Mouse (Mus musculus) G1E (cell line): ENCODE measurements around the gene Simc1. TPM values are rescaled to one million over a fixed set of nuclear protein-coding genes. Genes with fewer than 3 reads are reported as not detected.
"Not testable (repeated sequence)": the region's sequence is repeated elsewhere in the genome, so short reads cannot be mapped to it uniquely, and the experiment has no call there.

ENCODE experiments used
- ATAC-seq: 2 replicates; pipeline ENCODE4 v1.8.0; 2016; ENCODE audit warnings: mild to moderate bottlenecking; ENCODE audit not compliant: insufficient number of reproducible peaks, poor library complexity, low FRiP score, severe bottlenecking; ENCODE audit errors: extremely low read depth
- DNase-seq: peaks from one replicate; pipeline ENCODE4 v3.0.0; 2012; ENCODE audit warnings: low spot score
- H3K27me3 ChIP-seq: 2 replicates; pipeline ENCODE4 v1.6.1; 2012; ENCODE audit warnings: mild to moderate bottlenecking, low read length, inconsistent platforms; ENCODE audit not compliant: insufficient read depth
- H3K36me3 ChIP-seq: replicated peaks from 2 replicates; pipeline ENCODE3; 2012; ENCODE audit warnings: mild to moderate bottlenecking, inconsistent platforms
- H3K4me1 ChIP-seq: 2 replicates; pipeline ENCODE4 v1.6.1; 2012; ENCODE audit warnings: low read depth, low read length, inconsistent platforms, mixed read lengths; ENCODE audit not compliant: insufficient read depth
- H3K4me3 ChIP-seq: 2 replicates; pipeline ENCODE4 v1.5.1; 2012; ENCODE audit warnings: low read depth, mild to moderate bottlenecking, inconsistent platforms, low read length, moderate library complexity, mixed read lengths
- H3K9me3 ChIP-seq: replicated peaks from 2 replicates; pipeline ENCODE4 v1.6.1; 2012; ENCODE audit warnings: inconsistent platforms
- CTCF ChIP-seq: IDR thresholded peaks from 2 replicates; pipeline ENCODE4 v1.5.1; 2012; ENCODE audit warnings: low read depth, low read length, inconsistent platforms, mixed read lengths
- GATA1 ChIP-seq: IDR thresholded peaks from 2 replicates; pipeline ENCODE4 v1.6.1; 2012; ENCODE audit warnings: borderline replicate concordance, low read length, inconsistent platforms, mixed read lengths
- GATA2 ChIP-seq: IDR thresholded peaks from 2 replicates; pipeline ENCODE4 v1.6.1; 2012; ENCODE audit warnings: low read depth, low read length, inconsistent platforms, borderline replicate concordance
- POLR2AphosphoS5 ChIP-seq: IDR thresholded peaks from 2 replicates; pipeline ENCODE4 v1.6.1; 2012; ENCODE audit warnings: low read depth, low read length, inconsistent platforms; ENCODE audit not compliant: insufficient replicate concordance
- TAL1 ChIP-seq: conservative IDR thresholded peaks from 2 replicates; pipeline ENCODE4 v1.6.1; 2012; ENCODE audit warnings: low read depth, low read length, inconsistent platforms, mixed read lengths
- polyA plus RNA-seq: library from polyadenylated mRNA; stranded (reverse); fragments of >175 nt; gene quantifications from 2 replicates; pipeline ENCODE4 v1.2.3, GENCODE M21; 2012
- total RNA-seq, 2 experiments: library from RNA; stranded (forward) in 1 of 2; stranded (reverse) in 1 of 2; fragments of 200-1000 nt in 1 of 2; fragments of >200 nt in 1 of 2; fragmentation: Nextera tagmentation in 1 of 2; gene quantifications; 2 replicates each; pipeline ENCODE4 v1.2.3; 2014 to 2017

Gene Simc1
- total and polyA plus RNA-seq, 3 experiments = 1.1 to 34.7 (median 5.8) TPM

- no peak for ATAC-seq
- no peaks in the 10 kb centered on the region for H3K36me3 ChIP-seq
- no peak for TF ChIP-seq POLR2AphosphoS5
- H3K27me3 ChIP-seq = peaks cover 38% of the 10 kb centered on the region
- H3K4me3 ChIP-seq = no peak overlapping the region
- H3K9me3 ChIP-seq = no peaks in the 10 kb centered on the region
- peaks cover 6% of the 10 kb centered on the region; the same call in 1 of the 2 replicates for H3K4me1 ChIP-seq
- DNase-seq = no peak
These were observed 28.6 kb upstream of the Simc1 start for GRCm38 (mm10) chr13:54474996-54475395.

DNA sequence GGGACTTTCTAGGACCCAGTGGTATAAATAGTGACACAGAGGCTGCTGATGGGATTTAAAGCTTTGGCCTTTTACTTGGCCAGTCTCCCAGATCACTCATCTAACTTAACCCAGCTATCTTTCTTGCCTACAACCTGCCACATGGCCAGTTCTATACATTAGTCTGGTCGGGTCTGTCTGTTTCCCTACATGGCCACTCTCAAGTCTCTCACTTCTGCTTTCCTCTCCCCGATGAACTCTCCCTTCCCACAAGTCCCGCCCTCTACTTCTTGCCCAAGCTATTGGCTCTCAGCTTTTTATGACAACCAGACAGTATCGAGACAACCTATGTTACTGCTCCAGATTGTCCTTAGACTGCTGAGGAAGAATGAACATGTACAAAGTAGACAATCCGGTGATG is 27.9 kb upstream of the Simc1 start:
- peak; percentile 8 for DNase-seq
- peak; percentile 34; the same call in 1 of the 2 replicates for ATAC-seq

GRCm38 (mm10) chr13:54479286-54479685 is 24.3 kb upstream of the Simc1 start:
- DNase-seq (no peak), ATAC-seq (no peak)
- H3K4me3 ChIP-seq = no peak overlapping the region

More for the DNA sequence above, 27.9 kb upstream of the Simc1 start:
- Histone ChIP-seq H3K4me3 (no peak overlapping the region), H3K36me3 (no peaks in the 10 kb centered on the region), H3K4me1 (peaks cover 6% of the 10 kb centered on the region; the same call in 1 of the 2 replicates), H3K9me3 (no peaks in the 10 kb centered on the region), H3K27me3 (peaks cover 40% of the 10 kb centered on the region)
- TF ChIP-seq GATA2 = no peak

GRCm38 (mm10) chr13:54481498-54481897 is 22.1 kb upstream of the Simc1 start:
- ATAC-seq (no peak), DNase-seq (no peak)
- H3K4me1 ChIP-seq = no peaks in the 10 kb centered on the region
- no peaks in the 10 kb centered on the region for H3K9me3 ChIP-seq
- no peak for TF ChIP-seq GATA2
- no peak for TF ChIP-seq POLR2AphosphoS5
- no peak for TF ChIP-seq TAL1
- no peak for TF ChIP-seq CTCF
- TF ChIP-seq GATA1 = no peak
- H3K36me3 ChIP-seq = no peaks in the 10 kb centered on the region
- peaks cover 32% of the 10 kb centered on the region for H3K27me3 ChIP-seq
- H3K4me3 ChIP-seq = no peak overlapping the region

More at GRCm38 (mm10) chr13:54479286-54479685, 24.3 kb upstream of the Simc1 start:
- H3K36me3 ChIP-seq = no peaks in the 10 kb centered on the region
- H3K27me3 ChIP-seq = peaks cover 38% of the 10 kb centered on the region
- H3K9me3 ChIP-seq = no peaks in the 10 kb centered on the region
- peaks cover 6% of the 10 kb centered on the region; the same call in 1 of the 2 replicates for H3K4me1 ChIP-seq
- no peak for TF ChIP-seq CTCF
- TF ChIP-seq GATA1 = no peak
- no peak for TF ChIP-seq TAL1
- TF ChIP-seq POLR2AphosphoS5 = no peak
- no peak for TF ChIP-seq GATA2

- H3K9me3 ChIP-seq = no peaks in the 10 kb centered on the region
- peaks cover 35% of the 10 kb centered on the region for H3K27me3 ChIP-seq
- TF ChIP-seq CTCF (no peak), POLR2AphosphoS5 (no peak), GATA1 (no peak), TAL1 (no peak), GATA2 (no peak)
- no peaks in the 10 kb centered on the region for H3K36me3 ChIP-seq
- ATAC-seq = no peak
- no peaks in the 10 kb centered on the region; the same call in 1 of the 2 replicates for H3K4me1 ChIP-seq
- H3K4me3 ChIP-seq = no peak overlapping the region
- DNase-seq = no peak
These were observed 13.2 kb upstream of the Simc1 start for GRCm38 (mm10) chr13:54490411-54490810.

- DNase-seq (no peak), ATAC-seq (no peak)
- peaks cover 35% of the 10 kb centered on the region for H3K27me3 ChIP-seq
- no peaks in the 10 kb centered on the region; the same call in 1 of the 2 replicates for H3K4me1 ChIP-seq
- H3K9me3 ChIP-seq = no peaks in the 10 kb centered on the region
- TF ChIP-seq POLR2AphosphoS5 = no peak
- TF ChIP-seq GATA1 = no peak
- no peak for TF ChIP-seq CTCF
- no peak for TF ChIP-seq GATA2
- no peaks in the 10 kb centered on the region for H3K36me3 ChIP-seq
- H3K4me3 ChIP-seq = no peak overlapping the region
These were observed 12.2 kb upstream of the Simc1 start for GRCm38 (mm10) chr13:54491381-54491780.

DNA sequence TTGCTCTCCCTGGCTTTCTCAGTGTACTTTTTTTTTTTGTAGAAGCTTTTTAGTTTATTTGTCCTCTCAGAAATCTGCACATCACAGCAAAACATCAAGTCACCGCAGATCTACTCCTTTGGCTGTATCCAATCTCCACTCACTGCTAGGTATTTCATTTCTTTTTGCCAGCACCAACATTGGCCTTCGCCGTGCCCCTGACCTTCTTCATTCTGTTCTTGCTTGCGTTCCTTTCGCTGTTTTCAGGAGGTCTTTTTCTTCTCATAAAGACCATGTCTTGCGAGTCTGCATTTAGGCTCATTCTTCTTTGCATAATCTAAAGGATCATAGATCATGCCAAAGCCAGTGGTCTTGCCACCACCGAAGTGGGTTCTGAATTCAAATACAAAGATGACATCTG is 4.0 kb upstream of the Simc1 start:
- peaks cover 24% of the 10 kb centered on the region for H3K27me3 ChIP-seq
- not testable (repeated sequence) for DNase-seq, H3K4me3 ChIP-seq, ATAC-seq, H3K36me3 ChIP-seq, H3K9me3 ChIP-seq
- peaks cover 38% of the 10 kb centered on the region for H3K4me1 ChIP-seq
